Mouse (Mus musculus) midbrain, postnatal 0 days (tissue): Measurements from ENCODE around the gene Stat5b. TPM values are rescaled to one million over a fixed set of nuclear protein-coding genes. Genes with fewer than 3 reads are reported as not detected.

Source experiments
- ATAC-seq: fragments of 200-750 bp; cut with Nextera tagmentation; 2 replicates; pipeline ENCODE4 v1.8.0; 2017; ENCODE audit warnings: moderate number of reproducible peaks, mild to moderate bottlenecking, moderate TSS enrichment, moderate library complexity; ENCODE audit not compliant: low FRiP score
- DNase-seq: peaks from one replicate; pipeline ENCODE4 v3.0.0-alpha.2; 2015; ENCODE audit warnings: low spot score
- H3K27ac ChIP-seq: fragments of 300-500 bp; sonication (generic); 2 replicates; pipeline ENCODE4 v1.5.1; 2014; ENCODE audit warnings: low read depth, mild to moderate bottlenecking, low read length, mixed read lengths
- H3K27me3 ChIP-seq: fragments of 300-500 bp; sonication (generic); 2 replicates; pipeline ENCODE4 v1.6.1; 2014; ENCODE audit warnings: low read length, control low read depth, mixed read lengths; ENCODE audit not compliant: insufficient read depth
- H3K36me3 ChIP-seq: fragments of 300-500 bp; sonication (generic); 2 replicates; pipeline ENCODE4 v1.6.1; 2014; ENCODE audit warnings: low read length, control low read depth, mixed read lengths; ENCODE audit not compliant: insufficient read depth
- H3K4me1 ChIP-seq: fragments of 300-500 bp; sonication (generic); 2 replicates; pipeline ENCODE4 v1.6.1; 2014; ENCODE audit warnings: mild to moderate bottlenecking, control low read depth, antibody characterized with exemption, low read length, mixed read lengths; ENCODE audit not compliant: insufficient read depth
- H3K4me2 ChIP-seq: fragments of 300-500 bp; sonication (generic); 2 replicates; pipeline ENCODE4 v1.6.1; 2014; ENCODE audit warnings: low read depth, mild to moderate bottlenecking, low read length, mixed read lengths; ENCODE audit not compliant: poor library complexity, severe bottlenecking
- H3K4me3 ChIP-seq: fragments of 300-500 bp; sonication (generic); 2 replicates; pipeline ENCODE4 v1.5.1; 2014; ENCODE audit warnings: low read depth, mild to moderate bottlenecking, low read length, moderate library complexity
- H3K9ac ChIP-seq: fragments of 300-500 bp; sonication (generic); replicated peaks from 2 replicates; pipeline ENCODE4 v1.6.1; 2014; ENCODE audit warnings: mild to moderate bottlenecking, low read length, moderate library complexity, mixed read lengths; ENCODE audit not compliant: poor library complexity, severe bottlenecking
- H3K9me3 ChIP-seq: fragments of 300-500 bp; sonication (generic); 2 replicates; pipeline ENCODE4 v1.6.1; 2016; ENCODE audit warnings: low read length, control low read depth
- CTCF ChIP-seq: IDR thresholded peaks from 2 replicates; pipeline ENCODE4 v1.5.1; 2016; ENCODE audit warnings: antibody characterized with exemption, mild to moderate bottlenecking
- WGBS: fragments of 180-500 bp; shearing (Covaris S2); extraction: QIAGEN DNeasy Blood & Tissue Kit; methylation state at CpG from one replicate; pipeline ENCODE4 v1.1.7; 2014; 5-methylcytosine and 5-hydroxymethylcytosine counted together
- polyA plus RNA-seq: library from polyadenylated mRNA; unstranded; fragments of >200 nt; fragmentation: Nextera tagmentation; extraction: Ambion mirVana; gene quantifications from 2 replicates; pipeline ENCODE4 v1.2.1, GENCODE M21; 2015
- total RNA-seq: library from RNA; depleted of rRNA; stranded (reverse); fragments of >200 nt; gene quantifications from 2 replicates; pipeline ENCODE4 v1.2.3, GENCODE M21; 2014

Gene Stat5b
- total and polyA plus RNA-seq, 2 experiments from 2014 or later = 15.7 to 22.5 TPM

GRCm38 (mm10) chr11:100769980-100770379, 80.5 kb downstream of the Stat5b start:
- peaks cover 5% of the 10 kb centered on the region; the same call in 1 of the 2 replicates for H3K4me1 ChIP-seq
- H3K27ac ChIP-seq = no peak overlapping the region
- WGBS = 43% methylated on average over 6 of the region's 6 CpGs
- ATAC-seq (no peak), DNase-seq (no peak)
- no peaks in the 10 kb centered on the region for H3K36me3 ChIP-seq
- H3K4me3 ChIP-seq = peak overlapping the region; percentile 54; the same call in 1 of the 2 replicates
- H3K27me3 ChIP-seq = no peaks in the 10 kb centered on the region
- no peaks in the 10 kb centered on the region for H3K9me3 ChIP-seq
- peak; percentile 23; the same call in 1 of the 2 replicates for TF ChIP-seq CTCF
- H3K4me2 ChIP-seq = peak overlapping the region; percentile 51
- H3K9ac ChIP-seq = peak overlapping the region; percentile 54; the same call in 1 of the 2 replicates

GRCm38 (mm10) chr11:100767871-100768270, 82.7 kb downstream of the Stat5b start:
- Histone ChIP-seq H3K27me3 (no peaks in the 10 kb centered on the region), H3K4me3 (no peak overlapping the region), H3K36me3 (no peaks in the 10 kb centered on the region), H3K9me3 (no peaks in the 10 kb centered on the region), H3K27ac (no peak overlapping the region), H3K4me2 (no peak overlapping the region), H3K4me1 (peaks cover 5% of the 10 kb centered on the region; the same call in 1 of the 2 replicates), H3K9ac (no peak overlapping the region)
- no peak for TF ChIP-seq CTCF
- no peak for ATAC-seq
- no peak for DNase-seq
- WGBS = 89% methylated on average over 5 of the region's 5 CpGs

- no peak overlapping the region for H3K4me2 ChIP-seq
- H3K27me3 ChIP-seq = no peaks in the 10 kb centered on the region
- WGBS = 82% methylated on average over 9 of the region's 9 CpGs
- H3K9ac ChIP-seq = no peak overlapping the region
- no peak overlapping the region for H3K27ac ChIP-seq
- DNase-seq (no peak), ATAC-seq (no peak)
- TF ChIP-seq CTCF = no peak
- no peak overlapping the region for H3K4me3 ChIP-seq
- no peaks in the 10 kb centered on the region for H3K9me3 ChIP-seq
- H3K36me3 ChIP-seq = no peaks in the 10 kb centered on the region
- peaks cover 5% of the 10 kb centered on the region; the same call in 1 of the 2 replicates for H3K4me1 ChIP-seq
Observed at GRCm38 (mm10) chr11:100766726-100767125, 83.8 kb downstream of the Stat5b start.

- no peaks in the 10 kb centered on the region for H3K27me3 ChIP-seq
- H3K36me3 ChIP-seq = no peaks in the 10 kb centered on the region
- H3K9ac ChIP-seq = peak within 1 kb of the TSS; percentile 45
- no peak for DNase-seq
- peak within 1 kb of the TSS; percentile 63 for H3K4me2 ChIP-seq
- no peak for ATAC-seq
- peak within 1 kb of the TSS; percentile 40 for H3K4me3 ChIP-seq
- H3K27ac ChIP-seq = peak within 1 kb of the TSS; percentile 57
- H3K4me1 ChIP-seq = 0 out of 2 replicates have a peak, but pooled peaks cover 7% of the 10 kb centered on the region
- 92% methylated on average over 7 of the region's 7 CpGs for WGBS
- no peaks in the 10 kb centered on the region for H3K9me3 ChIP-seq
- no peak for TF ChIP-seq CTCF
Observed at GRCm38 (mm10) chr11:100762831-100763230, 87.7 kb downstream of the Stat5b start, which contains the start of gene Hcrt. Gene Hcrt (minus strand): TSS chr11:100762931.

GRCm38 (mm10) chr11:100761547-100762045, 88.9 kb downstream of the Stat5b start:
- H3K27ac ChIP-seq = peak overlapping the region; percentile 57
- H3K36me3 ChIP-seq = 0 out of 2 replicates have a peak, but pooled peaks cover 3% of the 10 kb centered on the region
- 1% methylated on average over 27 of the region's 27 CpGs for WGBS
- peak; percentile 83 for TF ChIP-seq CTCF
- H3K27me3 ChIP-seq = no peaks in the 10 kb centered on the region
- H3K4me2 ChIP-seq = peak overlapping the region; percentile 63
- no peaks in the 10 kb centered on the region for H3K9me3 ChIP-seq
- peak; percentile 58; the same call in 1 of the 2 replicates for ATAC-seq
- peak overlapping the region; percentile 40 for H3K4me3 ChIP-seq
- DNase-seq = peak; percentile 91
- H3K4me1 ChIP-seq = 0 out of 2 replicates have a peak, but pooled peaks cover 7% of the 10 kb centered on the region
- peak overlapping the region; percentile 45 for H3K9ac ChIP-seq

- H3K9me3 ChIP-seq = no peaks in the 10 kb centered on the region
- peak; percentile 74 for ATAC-seq
- 0 out of 2 replicates have a peak, but pooled peaks cover 7% of the 10 kb centered on the region for H3K4me1 ChIP-seq
- peak; percentile 91 for DNase-seq
- WGBS = under 1% methylated on average over 41 of the region's 51 CpGs
- H3K27me3 ChIP-seq = no peaks in the 10 kb centered on the region
- H3K36me3 ChIP-seq = peaks cover 16% of the 10 kb centered on the region
- peak within 1 kb of the TSS; percentile 74 for H3K9ac ChIP-seq
- TF ChIP-seq CTCF = peak; percentile 78
- H3K4me2 ChIP-seq = peak within 1 kb of the TSS; percentile 73
- H3K27ac ChIP-seq = peak within 1 kb of the TSS; percentile 69
- peak within 1 kb of the TSS; percentile 65 for H3K4me3 ChIP-seq
Observed at GRCm38 (mm10) chr11:100759611-100760233, 90.8 kb downstream of the Stat5b start, which contains the start of gene Kcnh4. Gene Kcnh4 (minus strand): TSS chr11:100759942.
